Mouse (Mus musculus) stomach, postnatal 0 days (tissue): ENCODE measurements around the gene D17Wsu92e.

Experiments used
- CTCF ChIP-seq: IDR thresholded peaks from 2 replicates; pipeline ENCODE4 v1.5.1; 2016; ENCODE audit warnings: antibody characterized with exemption, low read depth, mild to moderate bottlenecking, moderate library complexity
- EP300 ChIP-seq: optimal IDR thresholded peaks from 2 replicates; pipeline ENCODE3; 2016; ENCODE audit warnings: antibody characterized with exemption

GRCm38 (mm10) chr17:27825539-27825938, 5.1 kb upstream of the D17Wsu92e start:
- TF ChIP-seq CTCF (no peak), EP300 (no peak)
